Mouse (Mus musculus) neural tube, embryonic 11.5 days (tissue): ENCODE measurements at regions not wholly inside any gene's neighbourhood (a gene's known extent, or its start where the extent isn't known, plus 50 kb on each side); places are given as distances from the start of the nearest gene placed in this dataset.
A peak's percentile ranks its signal among the peaks of the same experiment; 100 is the strongest.

Experiments used
- ATAC-seq: fragments of 200-750 bp; cut with Nextera tagmentation; 2 replicates; pipeline ENCODE4 v1.8.0; 2017; ENCODE audit warnings: moderate number of reproducible peaks, mild to moderate bottlenecking, moderate TSS enrichment, moderate library complexity; ENCODE audit not compliant: insufficient read depth, low FRiP score, low TSS enrichment
- DNase-seq: peaks from one replicate; pipeline ENCODE4 v3.0.0-alpha.2; 2015; ENCODE audit warnings: low spot score
- H3K27ac ChIP-seq: fragments of 300-500 bp; sonication (generic); 2 replicates; pipeline ENCODE4 v1.5.1; 2014; ENCODE audit warnings: low read depth, mild to moderate bottlenecking, low read length
- H3K27me3 ChIP-seq: fragments of 300-500 bp; sonication (generic); 2 replicates; pipeline ENCODE4 v1.6.1; 2014; ENCODE audit warnings: mild to moderate bottlenecking, low read length, mixed read lengths; ENCODE audit not compliant: control insufficient read depth, insufficient read depth
- H3K36me3 ChIP-seq: fragments of 300-500 bp; sonication (generic); 2 replicates; pipeline ENCODE4 v1.6.1; 2014; ENCODE audit warnings: mild to moderate bottlenecking, low read length, moderate library complexity, mixed read lengths; ENCODE audit not compliant: control insufficient read depth, insufficient read depth
- H3K4me1 ChIP-seq: fragments of 300-500 bp; sonication (generic); 2 replicates; pipeline ENCODE4 v1.6.1; 2014; ENCODE audit warnings: low read length, mixed read lengths; ENCODE audit not compliant: control insufficient read depth, insufficient read depth
- H3K4me2 ChIP-seq: fragments of 300-500 bp; sonication (generic); 2 replicates; pipeline ENCODE4 v1.6.1; 2014; ENCODE audit warnings: low read depth, mild to moderate bottlenecking, moderate library complexity
- H3K4me3 ChIP-seq: fragments of 300-500 bp; sonication (generic); 2 replicates; pipeline ENCODE4 v1.5.1; 2014; ENCODE audit warnings: low read depth, low read length
- H3K9ac ChIP-seq: fragments of 300-500 bp; sonication (generic); 2 replicates; pipeline ENCODE4 v1.6.1; 2014; ENCODE audit warnings: mild to moderate bottlenecking, low read length
- H3K9me3 ChIP-seq: fragments of 300-500 bp; sonication (generic); 2 replicates; pipeline ENCODE4 v1.6.1; 2016; ENCODE audit warnings: low read length; ENCODE audit not compliant: control insufficient read depth
- WGBS: fragments of 180-500 bp; shearing (Covaris S2); extraction: QIAGEN DNeasy Blood & Tissue Kit; methylation state at CpG from one replicate; pipeline ENCODE4 v1.1.7; 2014; 5-methylcytosine and 5-hydroxymethylcytosine counted together

- Histone ChIP-seq H3K4me2 (no peak overlapping the region), H3K27ac (no peak overlapping the region), H3K9ac (no peak overlapping the region), H3K4me3 (no peak overlapping the region), H3K36me3 (no peaks in the 10 kb centered on the region), H3K27me3 (no peaks in the 10 kb centered on the region), H3K4me1 (no peaks in the 10 kb centered on the region), H3K9me3 (no peaks in the 10 kb centered on the region)
- 90% methylated on average over 2 of the region's 2 CpGs for WGBS
- ATAC-seq, result no peak
- DNase-seq, result no peak
Measured at GRCm38 (mm10) chr3:61849317-61849716, 483.6 kb upstream of the B430305J03Rik start.

- no peak for DNase-seq
- H3K27ac ChIP-seq, result no peak overlapping the region
- H3K27me3 ChIP-seq, result no peaks in the 10 kb centered on the region
- H3K4me1 ChIP-seq, result no peaks in the 10 kb centered on the region
- 89% methylated on average over 3 of the region's 3 CpGs for WGBS
- H3K4me2 ChIP-seq, result no peak overlapping the region
- H3K9ac ChIP-seq, result no peak overlapping the region
- ATAC-seq, result no peak
- H3K36me3 ChIP-seq, result no peaks in the 10 kb centered on the region
- no peak overlapping the region for H3K4me3 ChIP-seq
- no peaks in the 10 kb centered on the region for H3K9me3 ChIP-seq
Measured at GRCm38 (mm10) chr3:61846703-61847102, 481.0 kb upstream of the B430305J03Rik start.

GRCm38 (mm10) chr3:61839355-61840009 lies 473.7 kb upstream of the B430305J03Rik start:
- H3K4me2 ChIP-seq, result no peak overlapping the region
- WGBS, result 57% methylated on average over 3 of the region's 3 CpGs
- no peaks in the 10 kb centered on the region for H3K4me1 ChIP-seq
- no peaks in the 10 kb centered on the region for H3K9me3 ChIP-seq
- ATAC-seq (peak; percentile 60; the same call in 1 of the 2 replicates), DNase-seq (peak; percentile 32)
- H3K27ac ChIP-seq, result no peak overlapping the region
- no peak overlapping the region for H3K4me3 ChIP-seq
- H3K36me3 ChIP-seq, result no peaks in the 10 kb centered on the region
- H3K9ac ChIP-seq, result no peak overlapping the region
- H3K27me3 ChIP-seq, result no peaks in the 10 kb centered on the region

- ATAC-seq (no peak), DNase-seq (no peak)
- H3K4me2 ChIP-seq, result no peak overlapping the region
- H3K9me3 ChIP-seq, result no peaks in the 10 kb centered on the region
- no peak overlapping the region for H3K9ac ChIP-seq
- no peak overlapping the region for H3K27ac ChIP-seq
- no peaks in the 10 kb centered on the region for H3K4me1 ChIP-seq
- H3K4me3 ChIP-seq, result no peak overlapping the region
- H3K36me3 ChIP-seq, result no peaks in the 10 kb centered on the region
- no peaks in the 10 kb centered on the region for H3K27me3 ChIP-seq
Measured at GRCm38 (mm10) chr3:61816807-61817206, 451.1 kb upstream of the B430305J03Rik start.

GRCm38 (mm10) chr3:61796021-61796420 lies 430.3 kb upstream of the B430305J03Rik start:
- Histone ChIP-seq H3K27me3 (no peaks in the 10 kb centered on the region), H3K9ac (no peak overlapping the region), H3K4me3 (no peak overlapping the region), H3K36me3 (no peaks in the 10 kb centered on the region), H3K27ac (no peak overlapping the region), H3K4me2 (no peak overlapping the region), H3K9me3 (no peaks in the 10 kb centered on the region), H3K4me1 (no peaks in the 10 kb centered on the region)
- DNase-seq (no peak), ATAC-seq (no peak)
- WGBS, result 87% methylated on average over 2 of the region's 2 CpGs

- no peak overlapping the region for H3K4me3 ChIP-seq
- H3K4me1 ChIP-seq, result no peaks in the 10 kb centered on the region
- DNase-seq, result no peak
- 80% methylated on average over 4 of the region's 4 CpGs for WGBS
- H3K9ac ChIP-seq, result no peak overlapping the region
- H3K36me3 ChIP-seq, result no peaks in the 10 kb centered on the region
- no peaks in the 10 kb centered on the region for H3K9me3 ChIP-seq
- no peaks in the 10 kb centered on the region for H3K27me3 ChIP-seq
- no peak for ATAC-seq
- H3K4me2 ChIP-seq, result no peak overlapping the region
- H3K27ac ChIP-seq, result no peak overlapping the region
Measured at GRCm38 (mm10) chr3:61790674-61791073, 424.9 kb upstream of the B430305J03Rik start.
